Mouse (Mus musculus): ENCODE data around the gene Arl9.

DNA sequence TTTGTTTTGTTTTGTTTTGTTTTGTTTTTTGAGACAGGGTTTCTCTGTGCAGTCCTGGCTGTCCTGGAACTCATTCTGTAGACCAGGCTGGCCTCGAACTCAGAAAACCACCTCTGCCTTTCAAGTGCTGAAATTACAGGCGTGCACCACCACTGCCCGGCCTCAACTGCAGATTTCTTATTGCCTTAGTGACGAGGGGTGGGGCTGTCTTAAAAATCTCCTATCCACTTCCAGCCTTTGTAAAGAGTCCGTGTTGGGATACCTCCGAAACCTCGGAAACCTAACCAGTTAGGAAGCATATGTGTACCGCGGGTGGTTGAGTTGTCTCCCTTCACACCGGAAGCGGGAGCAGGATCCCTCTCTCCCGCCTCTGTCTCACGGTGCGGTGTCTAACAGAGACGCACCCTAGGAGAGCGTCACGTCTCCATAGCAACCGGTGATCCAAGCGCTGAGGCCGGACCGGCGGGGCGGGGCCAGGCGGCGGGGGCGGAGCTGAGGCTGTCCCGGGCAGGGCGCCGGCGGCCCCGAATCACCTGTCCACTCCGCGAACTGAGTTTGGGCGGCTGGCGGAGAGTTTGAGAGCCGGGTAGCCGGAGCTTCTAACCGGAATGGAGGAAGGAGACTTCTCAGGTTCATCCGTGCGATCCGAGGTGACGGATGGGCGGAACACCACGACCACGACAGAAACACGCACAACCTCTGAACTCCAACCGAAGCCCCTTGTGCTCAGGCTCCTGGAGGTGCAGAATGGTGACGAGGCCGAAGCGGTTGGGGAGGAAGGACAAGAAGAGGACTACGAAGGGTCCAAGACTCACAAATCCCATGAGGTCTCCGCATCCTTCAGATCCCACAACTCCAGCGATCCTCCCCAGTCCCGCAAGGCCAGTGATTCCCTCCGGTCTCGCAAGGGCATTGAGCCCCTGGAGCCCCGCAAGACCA, 12.0 kb downstream of the Arl9 start, which contains the start of gene Thegl:
- TF ChIP-seq POLR2A (IDR thresholded peaks at IDR 0.05; ENCODE audit: insufficient read depth, low read depth, low read length) (no peak), CTCF (IDR thresholded peaks at IDR 0.05) (no peak), EP300 (IDR thresholded peaks at IDR 0.05; ENCODE audit: insufficient read depth, low read depth, low read length) (no peak)

All from heart, adult 2 months (tissue).